Mouse (Mus musculus) liver, adult 2 months (tissue): Measurements from ENCODE around the gene Ccdc34. TPM values are rescaled to one million over a fixed set of nuclear protein-coding genes. Genes with fewer than 3 reads are reported as not detected.
A peak's percentile ranks its signal among the peaks of the same experiment; 100 is the strongest.

ENCODE experiments used
- DNase-seq: peaks from one replicate; pipeline ENCODE4 v3.0.0-alpha.2; 2011; ENCODE audit warnings: low read depth, low spot score; ENCODE audit errors: extremely low read depth
- H3K27ac ChIP-seq: fragments of 200-500 bp; replicated peaks from 2 replicates; pipeline ENCODE4 v1.5.1; 2012; ENCODE audit warnings: low read depth, mild to moderate bottlenecking, control low read depth, inconsistent platforms, low read length; ENCODE audit not compliant: insufficient read depth
- H3K27me3 ChIP-seq: fragments of 200-500 bp; 2 replicates; pipeline ENCODE4 v1.6.1; 2012; ENCODE audit warnings: mild to moderate bottlenecking, moderate library complexity, low read length, inconsistent platforms; ENCODE audit not compliant: control insufficient read depth, insufficient read depth
- H3K36me3 ChIP-seq: fragments of 200-500 bp; 2 replicates; pipeline ENCODE4 v1.6.1; 2012; ENCODE audit warnings: low read length, inconsistent platforms; ENCODE audit not compliant: control insufficient read depth, insufficient read depth
- H3K4me1 ChIP-seq: fragments of 200-500 bp; 2 replicates; pipeline ENCODE4 v1.6.1; 2011; ENCODE audit warnings: low read length; ENCODE audit not compliant: control insufficient read depth, insufficient read depth
- H3K4me3 ChIP-seq: fragments of 200-500 bp; 2 replicates; pipeline ENCODE4 v1.5.1; 2011; ENCODE audit warnings: low read depth, mild to moderate bottlenecking, control low read depth, low read length, moderate library complexity; ENCODE audit not compliant: insufficient read depth
- H3K79me2 ChIP-seq: fragments of 200-500 bp; 2 replicates; pipeline ENCODE4 v1.6.1; 2012; ENCODE audit warnings: inconsistent platforms, mild to moderate bottlenecking, low read length, moderate library complexity; ENCODE audit not compliant: control insufficient read depth, insufficient read depth
- H3K9ac ChIP-seq: fragments of 200-500 bp; 2 replicates; pipeline ENCODE4 v1.6.1; 2012; ENCODE audit warnings: low read depth, mild to moderate bottlenecking, control low read depth, inconsistent platforms, low read length
- CTCF ChIP-seq: fragments of 200-500 bp; IDR thresholded peaks from 2 replicates; pipeline ENCODE4 v1.5.1; 2011; ENCODE audit warnings: low read depth, low read length, control low read depth
- POLR2A ChIP-seq: fragments of 200-500 bp; IDR thresholded peaks from 2 replicates; pipeline ENCODE4 v1.6.1; 2011; ENCODE audit warnings: low read length, control low read depth; ENCODE audit not compliant: insufficient read depth; ENCODE audit errors: extremely low read depth
- WGBS: fragments of 180-500 bp; shearing (Covaris S2); methylation state at CpG from one replicate; pipeline ENCODE4 v1.1.7; 2018; 5-methylcytosine and 5-hydroxymethylcytosine counted together
- polyA plus RNA-seq: library from polyadenylated mRNA; depleted of rRNA; stranded (reverse); fragments of >200 nt; gene quantifications from 2 replicates; pipeline ENCODE4 v1.2.3, GENCODE M21; 2012
- total RNA-seq: library from RNA; depleted of rRNA; stranded (reverse); fragments of >200 nt; gene quantifications from 2 replicates; pipeline ENCODE4 v1.2.3, GENCODE M21; 2014

Ccdc34 gene
- total and polyA plus RNA-seq, 2 experiments, result 0.66 to 1.4 TPM

GRCm38 (mm10) chr2:110201770-110202169, 184.2 kb downstream of the Ccdc34 start:
- Histone ChIP-seq H3K4me3 (no peak overlapping the region), H3K27me3 (no peaks in the 10 kb centered on the region), H3K79me2 (no peaks in the 10 kb centered on the region), H3K27ac (no peak overlapping the region), H3K4me1 (no peaks in the 10 kb centered on the region), H3K36me3 (no peaks in the 10 kb centered on the region), H3K9ac (no peak overlapping the region)
- whole genome bisulfite sequencing, result 77% methylated on average over 4 of the region's 4 CpGs
- no peak for TF ChIP-seq POLR2A
- TF ChIP-seq CTCF, result no peak
- no peak for DNase-seq

GRCm38 (mm10) chr2:110202716-110203497, 185.3 kb downstream of the Ccdc34 start:
- no peak overlapping the region for H3K27ac ChIP-seq
- H3K4me1 ChIP-seq, result no peaks in the 10 kb centered on the region
- 71% methylated on average over 13 of the region's 13 CpGs for WGBS
- no peak overlapping the region for H3K9ac ChIP-seq
- H3K36me3 ChIP-seq, result no peaks in the 10 kb centered on the region
- H3K79me2 ChIP-seq, result no peaks in the 10 kb centered on the region
- no peak overlapping the region for H3K4me3 ChIP-seq
- no peaks in the 10 kb centered on the region for H3K27me3 ChIP-seq
- TF ChIP-seq POLR2A (no peak), CTCF (no peak)
- DNase-seq, result no peak

GRCm38 (mm10) chr2:110204169-110204568, 186.6 kb downstream of the Ccdc34 start:
- DNase-seq, result no peak
- Histone ChIP-seq H3K4me3 (no peak overlapping the region), H3K79me2 (no peaks in the 10 kb centered on the region), H3K9ac (no peak overlapping the region), H3K27ac (no peak overlapping the region), H3K27me3 (no peaks in the 10 kb centered on the region), H3K36me3 (no peaks in the 10 kb centered on the region), H3K4me1 (no peaks in the 10 kb centered on the region)
- 72% methylated on average over 4 of the region's 4 CpGs for WGBS
- TF ChIP-seq CTCF (no peak), POLR2A (no peak)

- no peak overlapping the region for H3K27ac ChIP-seq
- DNase-seq, result peak; percentile 38
- no peaks in the 10 kb centered on the region for H3K79me2 ChIP-seq
- no peaks in the 10 kb centered on the region for H3K27me3 ChIP-seq
- no peak overlapping the region for H3K4me3 ChIP-seq
- H3K4me1 ChIP-seq, result no peaks in the 10 kb centered on the region
- no peak overlapping the region for H3K9ac ChIP-seq
- WGBS, result 10% methylated on average over 14 of the region's 14 CpGs
- H3K36me3 ChIP-seq, result no peaks in the 10 kb centered on the region
- TF ChIP-seq POLR2A (no peak), CTCF (peak; percentile 89)
Observed at GRCm38 (mm10) chr2:110204705-110205318, 187.2 kb downstream of the Ccdc34 start.

GRCm38 (mm10) chr2:110210508-110211496, 193.2 kb downstream of the Ccdc34 start:
- peaks cover 2% of the 10 kb centered on the region; the same call in 1 of the 2 replicates for H3K4me1 ChIP-seq
- no peak overlapping the region for H3K4me3 ChIP-seq
- H3K27ac ChIP-seq, result no peak overlapping the region
- no peaks in the 10 kb centered on the region for H3K79me2 ChIP-seq
- H3K36me3 ChIP-seq, result no peaks in the 10 kb centered on the region
- H3K9ac ChIP-seq, result no peak overlapping the region
- no peak for TF ChIP-seq POLR2A
- no peak for TF ChIP-seq CTCF
- H3K27me3 ChIP-seq, result peaks cover 2% of the 10 kb centered on the region; the same call in 1 of the 2 replicates
- WGBS, result 80% methylated on average over 8 of the region's 8 CpGs
- no peak for DNase-seq
